Mouse (Mus musculus): Measurements from ENCODE around the gene Ube2o. TPM values are rescaled to one million over a fixed set of nuclear protein-coding genes. Genes with fewer than 3 reads are reported as not detected.

The Ube2o gene
- polyA plus RNA-seq, 1 experiment, result 43.6 TPM

GRCm38 (mm10) chr11:116536685-116537084 is 44.6 kb downstream of the Ube2o start:
- Histone ChIP-seq H3K36me3 (ENCODE audit: control insufficient read depth, insufficient read depth, low read length, poor library complexity, severe bottlenecking) (peaks cover 21% of the 10 kb centered on the region), H3K9ac (ENCODE audit: low read depth, poor library complexity, severe bottlenecking) (no peak overlapping the region), H3K27ac (ENCODE audit: insufficient read depth, low read length) (no peak overlapping the region), H3K9me3 (replicated peaks; ENCODE audit: control insufficient read depth, insufficient read depth, low read length, poor library complexity, severe bottlenecking) (no peaks in the 10 kb centered on the region), H3K27me3 (ENCODE audit: control insufficient read depth, insufficient read depth, low read length, poor library complexity, severe bottlenecking) (peaks cover 9% of the 10 kb centered on the region), H3K4me3 (ENCODE audit: low read depth, low read length) (no peak overlapping the region), H3K4me1 (ENCODE audit: control insufficient read depth, insufficient read depth, low read length) (no peaks in the 10 kb centered on the region)
- TF ChIP-seq POLR2A (IDR thresholded peaks at IDR 0.05; ENCODE audit: insufficient read depth, low read length) (no peak), CTCF (IDR thresholded peaks at IDR 0.05; ENCODE audit: low read depth, low read length) (no peak), EP300 (IDR thresholded peaks at IDR 0.05; ENCODE audit: insufficient read depth, low read depth, low read length) (no peak)

DNA sequence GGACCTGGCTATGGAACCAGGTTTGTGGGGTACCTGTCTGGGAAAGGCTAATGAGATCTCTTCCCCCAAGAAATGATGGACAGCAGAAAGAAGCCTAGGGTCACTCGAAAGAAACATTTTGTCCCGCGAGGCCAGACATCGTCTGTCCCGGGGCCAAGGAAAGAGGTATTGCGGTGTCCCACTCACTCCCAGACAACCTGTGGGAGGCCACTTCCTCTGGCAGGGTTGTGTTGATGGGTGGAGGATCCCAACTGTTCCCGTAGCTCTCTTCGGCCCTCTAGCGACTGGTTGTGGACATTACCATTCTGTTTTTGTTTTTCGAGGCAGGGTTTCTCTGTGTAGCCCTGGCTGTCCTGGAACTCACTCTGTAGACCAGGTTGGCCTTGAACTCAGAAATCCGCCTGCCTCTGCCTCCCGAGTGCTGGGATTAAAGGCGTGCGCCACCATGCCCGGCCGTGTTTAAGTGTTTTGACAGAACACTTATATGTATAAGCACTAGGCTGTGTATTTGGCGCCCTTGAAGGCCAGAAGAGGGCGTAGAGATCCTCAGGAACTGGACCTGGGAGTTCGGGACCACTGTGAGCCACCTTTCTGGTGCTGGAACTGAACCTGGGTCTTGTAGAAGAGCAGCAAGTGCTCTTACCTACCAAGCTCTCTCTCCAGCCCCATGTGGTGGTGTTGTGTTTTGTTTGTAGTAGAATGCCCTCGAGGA is 46.9 kb downstream of the Ube2o start:
- Histone ChIP-seq H3K4me3 (ENCODE audit: low read depth, low read length) (peak overlapping the region; percentile 79), H3K27me3 (ENCODE audit: control insufficient read depth, insufficient read depth, low read length, poor library complexity, severe bottlenecking) (peaks cover 15% of the 10 kb centered on the region), H3K4me1 (ENCODE audit: control insufficient read depth, insufficient read depth, low read length) (no peaks in the 10 kb centered on the region), H3K36me3 (ENCODE audit: control insufficient read depth, insufficient read depth, low read length, poor library complexity, severe bottlenecking) (peaks cover under 1% of the 10 kb centered on the region; the same call in 1 of the 2 replicates), H3K9me3 (replicated peaks; ENCODE audit: control insufficient read depth, insufficient read depth, low read length, poor library complexity, severe bottlenecking) (no peaks in the 10 kb centered on the region), H3K27ac (ENCODE audit: insufficient read depth, low read length) (no peak overlapping the region), H3K9ac (ENCODE audit: low read depth, poor library complexity, severe bottlenecking) (peak overlapping the region; percentile 51)
- TF ChIP-seq POLR2A (IDR thresholded peaks at IDR 0.05; ENCODE audit: insufficient read depth, low read length) (no peak), CTCF (IDR thresholded peaks at IDR 0.05; ENCODE audit: low read depth, low read length) (peak; percentile 70)

DNA sequence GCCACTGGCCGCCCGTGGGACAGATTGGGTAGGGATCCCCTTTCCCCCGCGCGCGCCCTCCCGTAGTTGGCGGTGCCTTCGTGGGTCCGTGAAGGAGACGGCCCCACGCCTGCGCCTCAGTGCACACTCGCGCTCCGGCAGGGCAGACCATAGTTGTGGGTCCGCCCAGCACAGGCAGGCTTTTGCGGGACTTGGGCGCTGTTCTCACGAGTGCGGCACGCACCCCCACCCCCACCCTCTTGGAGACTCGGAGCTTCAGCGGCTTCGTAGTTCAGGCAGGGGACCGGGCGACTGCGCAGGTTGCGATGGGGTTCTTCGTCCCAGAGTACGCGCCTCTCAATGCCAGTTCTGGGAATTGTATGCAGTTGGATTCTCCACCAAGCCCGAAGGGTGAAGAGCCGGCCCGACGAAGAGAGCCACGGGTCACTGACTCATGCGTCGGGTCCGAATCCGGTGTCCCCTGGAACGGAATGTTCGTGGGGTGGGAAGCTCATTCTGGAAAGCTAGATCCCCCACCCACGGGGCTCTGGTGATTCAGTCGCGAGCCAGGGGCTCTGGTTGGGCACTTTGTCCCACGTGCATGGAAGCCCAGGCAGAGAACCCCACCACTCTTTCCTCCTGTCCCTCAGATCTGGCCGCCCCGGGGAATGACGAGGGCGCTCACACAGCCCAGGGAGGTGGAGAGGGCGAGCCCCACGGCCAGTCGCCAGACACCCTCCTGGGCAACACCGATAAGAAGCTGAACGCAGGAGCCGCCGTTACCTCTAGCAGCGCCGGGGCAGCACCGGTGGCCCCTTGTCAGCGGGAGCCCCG is 47.7 kb downstream of the Ube2o start:
- peak overlapping the region; percentile 79 for H3K4me3 ChIP-seq (ENCODE audit: low read depth, low read length)
- peak overlapping the region; percentile 51 for H3K9ac ChIP-seq (ENCODE audit: low read depth, poor library complexity, severe bottlenecking)
- peaks cover 15% of the 10 kb centered on the region for H3K27me3 ChIP-seq (ENCODE audit: control insufficient read depth, insufficient read depth, low read length, poor library complexity, severe bottlenecking)
- no peaks in the 10 kb centered on the region for H3K36me3 ChIP-seq (ENCODE audit: control insufficient read depth, insufficient read depth, low read length, poor library complexity, severe bottlenecking)
- TF ChIP-seq CTCF (IDR thresholded peaks at IDR 0.05; ENCODE audit: low read depth, low read length), result no peak
- no peak for TF ChIP-seq EP300 (IDR thresholded peaks at IDR 0.05; ENCODE audit: insufficient read depth, low read depth, low read length)
- no peak for TF ChIP-seq POLR2A (IDR thresholded peaks at IDR 0.05; ENCODE audit: insufficient read depth, low read length)
- H3K9me3 ChIP-seq (replicated peaks; ENCODE audit: control insufficient read depth, insufficient read depth, low read length, poor library complexity, severe bottlenecking), result no peaks in the 10 kb centered on the region
- H3K4me1 ChIP-seq (ENCODE audit: control insufficient read depth, insufficient read depth, low read length), result no peaks in the 10 kb centered on the region
- no peak overlapping the region for H3K27ac ChIP-seq (ENCODE audit: insufficient read depth, low read length)

DNA sequence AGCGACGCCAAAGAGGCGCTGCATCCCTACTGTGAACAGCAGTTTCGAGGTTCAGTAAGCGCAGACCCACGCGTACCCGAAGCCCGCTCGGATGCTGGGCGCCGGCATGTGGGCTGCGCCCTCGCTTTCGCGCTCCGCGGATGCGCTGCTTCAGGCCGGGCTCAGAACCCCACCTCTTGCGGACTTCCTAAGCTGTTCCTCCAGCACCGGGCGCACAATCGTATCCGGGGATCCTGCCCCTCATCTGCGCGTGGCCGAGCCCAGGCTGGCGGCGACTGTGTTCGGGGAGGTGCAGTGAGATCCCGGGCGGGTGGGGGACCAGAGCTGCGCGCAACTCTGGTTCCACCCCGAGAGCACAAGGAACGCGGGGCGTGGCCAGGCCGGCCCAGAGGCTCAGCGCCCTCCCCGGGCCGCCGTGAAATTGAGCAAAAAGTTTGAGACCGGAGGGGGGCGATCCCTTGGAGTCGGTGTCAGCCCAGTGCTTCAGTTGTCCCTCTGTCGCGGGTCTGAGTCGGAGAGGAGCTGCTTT is 48.4 kb downstream of the Ube2o start:
- Histone ChIP-seq H3K36me3 (ENCODE audit: control insufficient read depth, insufficient read depth, low read length, poor library complexity, severe bottlenecking) (no peaks in the 10 kb centered on the region), H3K9me3 (replicated peaks; ENCODE audit: control insufficient read depth, insufficient read depth, low read length, poor library complexity, severe bottlenecking) (no peaks in the 10 kb centered on the region), H3K4me1 (ENCODE audit: control insufficient read depth, insufficient read depth, low read length) (no peaks in the 10 kb centered on the region), H3K27ac (ENCODE audit: insufficient read depth, low read length) (no peak overlapping the region), H3K9ac (ENCODE audit: low read depth, poor library complexity, severe bottlenecking) (peak overlapping the region; percentile 51), H3K27me3 (ENCODE audit: control insufficient read depth, insufficient read depth, low read length, poor library complexity, severe bottlenecking) (peaks cover 15% of the 10 kb centered on the region), H3K4me3 (ENCODE audit: low read depth, low read length) (peak overlapping the region; percentile 79)
- TF ChIP-seq POLR2A (IDR thresholded peaks at IDR 0.05; ENCODE audit: insufficient read depth, low read length), result no peak
- no peak for TF ChIP-seq EP300 (IDR thresholded peaks at IDR 0.05; ENCODE audit: insufficient read depth, low read depth, low read length)
- TF ChIP-seq CTCF (IDR thresholded peaks at IDR 0.05; ENCODE audit: low read depth, low read length), result no peak

- Histone ChIP-seq H3K4me3 (ENCODE audit: low read depth, low read length) (peak overlapping the region; percentile 79), H3K9ac (ENCODE audit: low read depth, poor library complexity, severe bottlenecking) (peak overlapping the region; percentile 51), H3K27me3 (ENCODE audit: control insufficient read depth, insufficient read depth, low read length, poor library complexity, severe bottlenecking) (peaks cover 15% of the 10 kb centered on the region), H3K36me3 (ENCODE audit: control insufficient read depth, insufficient read depth, low read length, poor library complexity, severe bottlenecking) (no peaks in the 10 kb centered on the region), H3K27ac (ENCODE audit: insufficient read depth, low read length) (no peak overlapping the region), H3K4me1 (ENCODE audit: control insufficient read depth, insufficient read depth, low read length) (no peaks in the 10 kb centered on the region), H3K9me3 (replicated peaks; ENCODE audit: control insufficient read depth, insufficient read depth, low read length, poor library complexity, severe bottlenecking) (no peaks in the 10 kb centered on the region)
- TF ChIP-seq EP300 (IDR thresholded peaks at IDR 0.05; ENCODE audit: insufficient read depth, low read depth, low read length) (no peak), CTCF (IDR thresholded peaks at IDR 0.05; ENCODE audit: low read depth, low read length) (no peak), POLR2A (IDR thresholded peaks at IDR 0.05; ENCODE audit: insufficient read depth, low read length) (no peak)
Measured at GRCm38 (mm10) chr11:116532262-116532809, 48.9 kb downstream of the Ube2o start.

All from ES-Bruce4 (cell line).